Mouse (Mus musculus): ENCODE measurements around the gene Olfr1419. TPM values are rescaled to one million over a fixed set of nuclear protein-coding genes. Genes with fewer than 3 reads are reported as not detected.
"Not testable (repeated sequence)": the region's sequence is repeated elsewhere in the genome, so short reads cannot be mapped to it uniquely, and the experiment has no call there.

The Olfr1419 gene
- total RNA-seq (2021) = not detected

GRCm38 (mm10) chr19:11875006-11875405, at the start of gene Olfr1419:
Olfr1419 (minus strand) TSS chr19:11875106.
- no peak for DNase-seq
- intact Hi-C loops (cut with DNase I) = no loop called here

DNA sequence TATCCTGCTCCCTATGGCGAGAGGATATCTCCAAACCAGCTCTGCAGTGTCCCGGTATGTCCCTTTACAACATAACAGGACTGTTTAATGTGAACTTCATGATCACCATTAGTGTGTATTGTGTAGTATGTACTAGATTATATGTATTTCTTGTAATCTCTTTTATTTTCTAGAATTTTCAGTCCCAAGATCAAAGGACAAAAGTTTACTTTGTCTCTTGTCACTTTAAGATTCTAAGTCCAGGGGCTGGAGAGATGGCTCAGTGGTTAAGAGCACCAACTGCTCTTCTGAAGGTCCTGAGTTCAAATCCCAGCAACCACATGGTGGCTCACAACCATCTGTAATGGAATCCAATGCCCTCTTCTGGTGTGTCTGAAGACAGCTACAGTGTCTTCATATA, 47.6 kb upstream of the Olfr1419 start:
- intact Hi-C loops (cut with DNase I); DNase-seq: not testable (repeated sequence)

DNA sequence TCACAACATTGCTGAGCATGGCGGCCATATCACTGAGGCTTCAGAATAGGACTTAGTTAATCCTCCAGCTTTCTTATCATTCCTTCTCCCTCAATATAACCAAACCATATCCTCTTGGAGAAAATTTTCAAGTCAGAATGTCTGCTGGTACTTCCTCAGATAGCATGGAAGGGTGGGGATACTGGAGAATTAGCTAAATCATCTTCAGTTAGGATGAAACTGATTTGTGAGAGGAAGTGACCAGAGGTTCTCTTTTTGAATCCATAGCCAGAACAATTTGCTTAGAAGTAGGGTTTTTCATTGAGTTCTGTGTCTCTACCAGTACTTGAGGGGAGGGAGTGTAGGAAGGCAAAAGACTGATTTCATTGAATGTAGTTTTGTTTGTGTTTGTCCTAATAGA, 47.2 kb upstream of the Olfr1419 start:
- DNase-seq = no peak
- intact Hi-C loops (cut with DNase I) = no loop called here

- no peak for DNase-seq
- intact Hi-C loops (cut with DNase I) = no loop called here
Observed at GRCm38 (mm10) chr19:11915804-11916203, 40.9 kb upstream of the Olfr1419 start.

DNA sequence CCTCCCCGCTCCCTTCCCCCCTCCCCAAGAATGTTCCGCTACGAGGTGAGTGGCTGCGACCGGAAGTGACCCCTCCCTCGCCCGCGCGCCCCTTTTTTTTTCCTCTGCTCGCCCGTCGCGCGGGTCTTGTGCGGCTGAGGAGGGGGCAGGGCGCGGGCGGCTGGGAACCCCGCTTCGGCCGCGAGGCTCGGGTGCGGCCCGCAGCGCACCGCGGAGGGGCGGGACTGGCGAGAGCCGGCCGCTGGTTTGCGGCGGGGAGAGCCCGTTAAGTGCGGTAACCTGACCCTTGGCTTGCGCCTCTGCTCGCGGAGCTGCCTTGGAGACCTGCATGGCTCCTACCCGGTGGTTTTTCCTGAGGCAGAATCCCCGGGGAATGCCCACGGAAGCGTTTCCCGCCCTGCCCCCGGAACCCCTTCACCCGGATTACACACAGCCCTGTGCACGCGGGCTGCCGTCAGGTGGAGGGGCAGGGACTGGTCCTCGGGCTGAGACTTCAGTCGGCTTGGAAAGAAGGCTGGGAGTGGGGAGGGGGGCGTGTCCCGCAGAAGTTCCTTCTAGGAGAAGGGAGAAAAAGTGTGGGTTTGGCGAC, 37.7 kb upstream of the Olfr1419 start:
- peak; percentile 57 for DNase-seq
- intact Hi-C loops (cut with DNase I) = loop anchor here (5.0 kb wide), 1 partner anchor 135 kb away; no protein-coding TSS in a partner anchor

- peak; percentile 99 for DNase-seq
- intact Hi-C loops (cut with DNase I) = loop anchor here (5.0 kb wide), 1 partner anchor 135 kb away; no protein-coding TSS in a partner anchor
Observed at GRCm38 (mm10) chr19:11912037-11912532, 37.2 kb upstream of the Olfr1419 start, which contains the start of gene Patl1. Patl1 (plus strand) TSS chr19:11912399.

- peak; percentile 21 for DNase-seq
Observed at GRCm38 (mm10) chr19:11911603-11912002, 36.7 kb upstream of the Olfr1419 start.

DNA sequence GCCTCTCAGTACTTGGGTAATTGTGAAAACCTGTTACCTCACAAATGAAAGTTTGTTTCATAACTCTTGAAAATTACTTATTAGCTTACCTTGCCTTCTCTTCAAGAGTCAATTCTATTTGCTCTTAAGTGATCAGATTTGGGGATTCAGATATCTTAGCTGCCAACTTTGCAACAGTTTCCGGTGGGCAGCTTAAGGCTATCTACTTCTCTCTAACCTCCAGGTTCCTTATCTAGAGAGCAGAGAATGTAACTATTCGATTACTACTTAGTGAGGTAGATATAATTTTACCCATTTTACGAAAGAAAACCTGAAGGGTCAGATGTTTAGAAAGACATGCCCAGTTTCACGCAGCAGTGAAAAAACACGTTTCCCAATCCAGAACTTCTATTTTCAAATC, 36.1 kb upstream of the Olfr1419 start:
- no peak for DNase-seq
- intact Hi-C loops (cut with DNase I) = loop anchor here (5.0 kb wide), 1 partner anchor 134 kb away; no protein-coding TSS in a partner anchor

More at GRCm38 (mm10) chr19:11911603-11912002, 36.7 kb upstream of the Olfr1419 start:
- intact Hi-C loops (cut with DNase I) = loop anchor here (5.0 kb wide), 1 partner anchor 134 kb away; no protein-coding TSS in a partner anchor

GRCm38 (mm10) chr19:11886265-11886664, 11.4 kb upstream of the Olfr1419 start, which contains the start of gene Olfr1420:
Olfr1420 (plus strand) TSS chr19:11886565.
- intact Hi-C loops (cut with DNase I) = no loop called here
- no peak for DNase-seq

DNA sequence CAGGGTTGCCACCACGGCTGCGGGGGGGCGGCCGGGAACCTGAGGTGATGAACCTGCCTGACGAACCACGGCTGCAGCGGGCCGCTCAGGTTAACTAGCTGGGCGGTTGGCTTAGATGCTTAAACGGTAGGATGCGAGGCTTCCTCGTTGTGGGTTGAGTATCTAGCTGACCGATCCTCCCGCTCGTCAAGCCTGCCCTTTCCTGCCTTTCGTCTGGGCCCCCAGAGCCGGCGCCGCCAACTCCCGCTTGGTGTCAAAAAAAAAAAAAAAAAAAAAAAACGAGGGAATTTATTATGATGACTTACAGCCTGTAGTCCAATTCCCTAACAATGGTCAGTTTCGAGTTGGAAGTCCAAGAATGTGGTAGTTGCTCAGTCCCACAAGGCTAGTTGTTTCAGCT, 3.5 kb upstream of the Olfr1419 start:
- DNase-seq; intact Hi-C loops (cut with DNase I): not testable (repeated sequence)

DNA sequence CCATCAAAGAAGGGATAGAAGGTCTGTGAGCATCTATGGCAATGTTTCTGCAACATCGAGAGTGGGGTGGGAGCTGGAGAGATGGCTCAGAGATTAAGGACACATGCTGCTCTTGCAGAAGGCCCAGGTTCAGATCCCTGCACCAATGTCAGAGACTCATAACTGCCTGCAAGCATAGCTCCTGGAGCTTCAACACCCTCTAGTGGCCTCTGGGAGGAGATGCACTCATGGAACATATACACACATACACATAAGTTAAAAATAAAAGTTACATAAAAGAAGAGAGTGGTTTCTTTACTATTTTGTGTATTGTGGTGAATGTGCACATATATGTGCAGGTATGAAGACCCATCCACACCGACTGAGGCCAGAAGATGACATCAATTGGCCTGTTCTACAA, 7.1 kb downstream of the Olfr1419 start:
- DNase-seq = no peak
- intact Hi-C loops (cut with DNase I) = no loop called here

DNA sequence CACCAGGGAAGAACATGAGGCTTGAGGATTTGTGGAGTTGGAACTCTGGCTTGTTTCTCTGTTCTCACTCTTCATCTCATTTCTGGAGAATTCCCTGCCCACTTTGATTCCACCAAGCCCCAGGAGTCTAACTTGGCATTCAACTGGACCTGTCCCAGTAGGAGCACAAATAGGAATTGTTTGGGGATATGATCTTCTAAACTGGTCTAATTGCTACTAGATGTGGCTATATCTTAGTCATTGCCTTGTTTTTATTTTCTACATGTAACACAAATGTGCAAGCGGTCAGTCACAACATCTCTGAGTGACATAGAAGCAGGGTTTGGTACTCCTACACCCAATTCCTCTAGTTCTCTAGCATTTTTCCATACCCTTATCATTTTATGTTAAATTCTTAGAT, 13.9 kb downstream of the Olfr1419 start, which contains the start of gene Olfr1418:
Olfr1418 (minus strand) TSS at position 101 of the 400 bp plus-strand sequence.
- intact Hi-C loops (cut with DNase I) = no loop called here
- DNase-seq = no peak

DNA sequence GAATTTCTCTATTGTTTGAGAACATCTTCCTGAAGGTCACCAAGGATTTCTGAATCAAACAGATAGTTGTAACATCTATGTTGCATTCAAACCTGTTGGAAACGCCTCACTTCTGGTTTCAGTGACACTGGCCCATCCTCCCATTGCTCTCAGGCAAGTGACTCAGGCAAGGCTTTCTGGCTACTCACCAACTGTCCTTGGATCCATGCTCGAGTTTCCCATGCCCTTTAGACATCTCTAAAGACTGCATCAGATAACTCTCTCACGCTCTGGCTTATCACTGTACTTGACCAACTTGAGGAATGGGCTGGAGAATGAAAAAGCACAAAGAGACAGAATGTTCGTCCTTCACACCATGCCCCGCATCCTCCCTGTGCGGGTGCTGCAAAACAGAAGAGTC, 18.4 kb downstream of the Olfr1419 start:
- intact Hi-C loops (cut with DNase I) = no loop called here

DNA sequence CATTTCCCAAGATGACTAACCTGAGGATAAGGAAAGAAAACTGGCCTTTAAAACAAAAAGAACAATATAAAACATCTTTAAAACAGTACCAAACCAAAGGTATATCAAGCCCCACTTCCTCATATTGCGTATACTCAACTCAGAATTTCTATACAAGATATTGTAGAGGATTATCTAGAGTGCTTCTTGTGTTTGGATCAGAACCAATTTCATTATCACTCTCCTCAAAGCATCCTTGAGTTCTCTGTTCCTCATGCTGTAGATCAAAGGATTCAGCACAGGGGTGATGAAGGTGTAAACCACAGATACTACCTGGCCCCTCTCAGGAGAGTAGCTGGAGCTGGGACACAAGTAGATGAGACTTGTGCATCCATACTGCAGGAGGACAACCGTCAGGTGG, 20.1 kb downstream of the Olfr1419 start:
- intact Hi-C loops (cut with DNase I) = no loop called here
- no peak for DNase-seq

More for the DNA sequence above, 18.4 kb downstream of the Olfr1419 start:
- no peak for DNase-seq

DNA sequence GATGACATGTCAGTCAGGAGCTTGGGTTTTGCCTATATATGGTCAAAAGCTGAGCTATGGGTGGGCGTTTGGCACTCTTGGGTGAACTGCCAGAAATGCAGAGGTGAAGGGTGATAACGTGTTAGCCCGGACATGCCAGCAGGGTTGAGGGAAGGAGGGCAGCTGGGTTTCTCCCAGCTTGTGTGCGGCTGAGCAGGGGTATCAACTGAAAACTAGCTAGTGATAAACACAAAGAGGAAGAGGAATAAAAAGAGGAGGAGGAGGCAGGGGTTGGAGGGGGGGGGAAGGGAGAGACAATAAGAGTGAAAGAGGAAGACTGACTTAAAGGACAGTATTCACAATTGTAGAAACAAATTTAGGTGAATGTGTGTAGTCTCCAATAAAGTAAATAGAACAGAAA, 22.3 kb downstream of the Olfr1419 start:
- intact Hi-C loops (cut with DNase I) = no loop called here
- no peak for DNase-seq

GRCm38 (mm10) chr19:11846333-11846732, 28.6 kb downstream of the Olfr1419 start:
- DNase-seq = no peak
- intact Hi-C loops (cut with DNase I) = no loop called here

DNA sequence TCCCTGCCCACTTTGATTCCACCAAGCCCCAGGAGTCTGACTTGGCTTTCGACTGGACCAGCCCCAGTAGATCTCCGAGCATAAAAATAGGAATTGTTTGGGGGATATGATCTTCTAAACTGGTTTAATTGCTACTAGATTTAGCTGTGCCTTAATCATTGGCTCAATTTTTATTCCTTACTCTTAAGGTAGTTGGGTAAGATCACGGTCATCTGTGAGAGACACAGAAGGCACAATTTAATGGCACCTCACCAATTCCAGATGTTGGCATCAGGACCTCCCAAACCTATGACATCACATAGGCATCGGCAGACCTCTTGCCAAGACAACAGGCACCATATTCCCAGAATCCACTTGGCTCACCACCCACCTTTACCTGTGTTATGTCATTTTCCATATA, 35.8 kb downstream of the Olfr1419 start, which contains the start of gene Olfr1417:
Olfr1417 (minus strand) TSS at position 101 of the 400 bp plus-strand sequence.
- no peak for DNase-seq
- intact Hi-C loops (cut with DNase I) = no loop called here

DNA sequence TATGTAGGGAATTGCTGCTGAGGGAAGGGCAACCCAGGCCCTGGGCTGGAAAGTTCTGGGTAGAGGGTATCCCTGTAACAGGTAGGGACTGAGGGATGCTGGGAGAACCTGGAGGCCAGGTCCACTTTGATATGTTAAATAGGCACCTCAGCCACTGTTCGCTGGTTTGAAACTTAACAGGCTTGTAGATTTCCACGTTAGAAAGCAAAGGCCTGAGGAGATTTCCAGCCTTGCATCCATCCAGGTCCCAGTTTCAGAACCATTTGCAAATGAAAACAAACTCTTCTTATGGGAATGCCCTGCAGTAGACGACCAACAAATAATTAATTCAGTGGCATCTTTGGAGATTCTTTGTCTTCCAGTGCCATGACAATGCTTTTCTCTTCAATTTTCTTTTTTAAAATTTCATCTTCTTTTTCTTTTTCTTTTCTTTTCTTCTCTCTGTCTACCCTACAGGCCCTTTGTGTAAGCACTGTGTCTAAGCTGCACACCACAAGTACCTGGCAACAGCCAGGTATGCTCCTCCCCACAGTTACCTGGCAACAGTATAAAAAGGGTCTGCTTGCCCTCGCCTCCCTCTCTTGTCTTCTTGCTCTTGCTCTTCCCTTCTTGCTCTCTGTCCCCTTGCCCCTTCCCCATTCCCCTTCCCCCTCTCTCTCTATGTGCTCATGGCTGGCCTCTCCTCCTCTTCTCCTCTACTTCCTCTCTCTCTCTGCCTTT, 51.4 kb downstream of the Olfr1419 start:
- no peak for DNase-seq
- intact Hi-C loops (cut with DNase I) = no loop called here

- DNase-seq = no peak
- intact Hi-C loops (cut with DNase I) = no loop called here
Observed at GRCm38 (mm10) chr19:11820211-11820610, 54.7 kb downstream of the Olfr1419 start.

DNA sequence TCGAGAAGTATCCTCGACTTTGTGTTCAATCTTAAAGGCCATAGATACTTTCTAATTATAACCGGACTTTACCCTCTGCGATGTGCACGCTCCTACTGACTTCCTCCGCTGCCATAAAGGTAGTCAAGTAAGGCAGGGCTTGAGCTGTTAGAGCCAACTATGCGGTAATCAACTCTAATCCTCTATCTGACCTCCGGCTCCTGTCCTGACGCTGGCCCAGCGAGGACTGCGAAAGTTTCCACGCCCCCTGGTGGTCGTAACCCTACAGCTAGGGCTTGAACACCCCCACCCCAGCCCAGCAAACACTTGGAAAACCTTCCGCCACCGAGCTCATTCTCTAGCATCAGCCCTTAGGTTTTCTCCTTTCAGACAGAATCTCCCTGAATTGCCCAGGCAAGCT, 55.1 kb downstream of the Olfr1419 start:
- DNase-seq = peak; percentile 90
- intact Hi-C loops (cut with DNase I) = no loop called here

DNA sequence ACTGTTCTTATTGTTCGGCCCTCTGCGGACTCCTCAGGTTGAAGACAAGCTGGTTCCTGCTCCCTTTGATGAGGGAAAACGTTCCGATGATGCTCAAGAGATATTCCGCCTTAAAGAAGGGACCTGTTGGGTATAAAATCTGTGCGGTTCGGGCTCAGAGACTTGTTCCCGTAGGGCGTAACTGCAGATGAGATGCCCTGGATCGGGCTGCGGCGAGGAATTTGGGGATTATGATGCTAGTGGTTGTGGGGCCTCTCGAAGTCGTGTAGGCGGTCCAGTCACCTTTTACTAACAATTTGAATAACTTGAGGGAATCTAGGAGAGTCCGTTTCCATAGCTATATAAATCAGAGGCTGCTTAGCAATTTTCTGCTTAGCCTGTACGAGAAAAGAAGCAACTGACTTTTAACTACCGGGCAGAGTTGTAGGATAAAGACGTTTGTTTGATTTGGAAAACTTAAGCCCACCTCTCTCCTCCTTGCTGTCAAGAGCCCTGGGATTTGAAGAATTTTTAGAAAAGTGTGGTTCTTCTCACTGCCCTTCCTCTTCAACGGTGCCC, 55.7 kb downstream of the Olfr1419 start, which contains the start of gene Stx3:
Stx3 (minus strand) TSS at position 261 of the 558 bp plus-strand sequence.
- DNase-seq = no peak
- intact Hi-C loops (cut with DNase I) = no loop called here
